Mouse (Mus musculus): ENCODE measurements around the gene Unc79. TPM values are rescaled to one million over a fixed set of nuclear protein-coding genes. Genes with fewer than 3 reads are reported as not detected.

The Unc79 gene
- polyA plus RNA-seq, 1 experiment from 2014 or later = 2.6 TPM

GRCm38 (mm10) chr12:103213591-103213990, 264.9 kb downstream of the Unc79 start:
- Histone ChIP-seq H3K27ac (ENCODE audit: low read depth, low read length) (no peak overlapping the region), H3K4me2 (no peak overlapping the region), H3K4me1 (ENCODE audit: control insufficient read depth, insufficient read depth, low read length) (no peaks in the 10 kb centered on the region), H3K9ac (ENCODE audit: low read length) (no peak overlapping the region), H3K27me3 (ENCODE audit: control insufficient read depth, insufficient read depth, low read length) (no peaks in the 10 kb centered on the region), H3K9me3 (ENCODE audit: control insufficient read depth, low read length) (no peaks in the 10 kb centered on the region), H3K4me3 (ENCODE audit: low read depth, low read length) (no peak overlapping the region), H3K36me3 (ENCODE audit: control insufficient read depth, insufficient read depth, low read length) (no peaks in the 10 kb centered on the region; the same call in 1 of the 2 replicates)
- DNase-seq (ENCODE audit: low spot score, missing footprints) = no peak
- 95% methylated on average over 2 of the region's 2 CpGs for WGBS
- no peak for ATAC-seq (ENCODE audit: low FRiP score)

GRCm38 (mm10) chr12:103214270-103214669, 265.6 kb downstream of the Unc79 start:
- Histone ChIP-seq H3K27ac (ENCODE audit: low read depth, low read length) (no peak overlapping the region), H3K36me3 (ENCODE audit: control insufficient read depth, insufficient read depth, low read length) (no peaks in the 10 kb centered on the region; the same call in 1 of the 2 replicates), H3K9me3 (ENCODE audit: control insufficient read depth, low read length) (no peaks in the 10 kb centered on the region), H3K4me3 (ENCODE audit: low read depth, low read length) (no peak overlapping the region), H3K27me3 (ENCODE audit: control insufficient read depth, insufficient read depth, low read length) (no peaks in the 10 kb centered on the region), H3K4me2 (no peak overlapping the region), H3K4me1 (ENCODE audit: control insufficient read depth, insufficient read depth, low read length) (no peaks in the 10 kb centered on the region), H3K9ac (ENCODE audit: low read length) (no peak overlapping the region)
- ATAC-seq (ENCODE audit: low FRiP score) (no peak), DNase-seq (ENCODE audit: low spot score, missing footprints) (no peak)
- 82% methylated on average over 10 of the region's 10 CpGs for WGBS

- H3K9ac ChIP-seq (ENCODE audit: low read length) = no peak overlapping the region
- 94% methylated on average over 2 of the region's 2 CpGs for WGBS
- no peak for ATAC-seq (ENCODE audit: low FRiP score)
- no peak for DNase-seq (ENCODE audit: low spot score, missing footprints)
- H3K9me3 ChIP-seq (ENCODE audit: control insufficient read depth, low read length) = no peaks in the 10 kb centered on the region
- H3K27me3 ChIP-seq (ENCODE audit: control insufficient read depth, insufficient read depth, low read length) = no peaks in the 10 kb centered on the region
- H3K36me3 ChIP-seq (ENCODE audit: control insufficient read depth, insufficient read depth, low read length) = no peaks in the 10 kb centered on the region; the same call in 1 of the 2 replicates
- H3K4me2 ChIP-seq = no peak overlapping the region
- no peak overlapping the region for H3K4me3 ChIP-seq (ENCODE audit: low read depth, low read length)
- H3K4me1 ChIP-seq (ENCODE audit: control insufficient read depth, insufficient read depth, low read length) = no peaks in the 10 kb centered on the region
- H3K27ac ChIP-seq (ENCODE audit: low read depth, low read length) = no peak overlapping the region
Measured at GRCm38 (mm10) chr12:103214797-103215196, 266.1 kb downstream of the Unc79 start.

GRCm38 (mm10) chr12:103215877-103216610, 267.4 kb downstream of the Unc79 start:
- DNase-seq (ENCODE audit: low spot score, missing footprints) = no peak
- ATAC-seq (ENCODE audit: low FRiP score) = no peak
- Histone ChIP-seq H3K9ac (ENCODE audit: low read length) (no peak overlapping the region), H3K27me3 (ENCODE audit: control insufficient read depth, insufficient read depth, low read length) (no peaks in the 10 kb centered on the region), H3K9me3 (ENCODE audit: control insufficient read depth, low read length) (no peaks in the 10 kb centered on the region), H3K36me3 (ENCODE audit: control insufficient read depth, insufficient read depth, low read length) (no peaks in the 10 kb centered on the region; the same call in 1 of the 2 replicates), H3K4me1 (ENCODE audit: control insufficient read depth, insufficient read depth, low read length) (no peaks in the 10 kb centered on the region), H3K4me3 (ENCODE audit: low read depth, low read length) (no peak overlapping the region), H3K27ac (ENCODE audit: low read depth, low read length) (no peak overlapping the region), H3K4me2 (no peak overlapping the region)
- 74% methylated on average over 6 of the region's 6 CpGs for WGBS

GRCm38 (mm10) chr12:103223671-103224070, 275.0 kb downstream of the Unc79 start:
- no peak for ATAC-seq (ENCODE audit: low FRiP score)
- 92% methylated on average over 9 of the region's 9 CpGs for WGBS
- no peaks in the 10 kb centered on the region for H3K4me1 ChIP-seq (ENCODE audit: control insufficient read depth, insufficient read depth, low read length)

GRCm38 (mm10) chr12:103226121-103226520, 277.5 kb downstream of the Unc79 start:
- H3K27ac ChIP-seq (ENCODE audit: low read depth, low read length) = no peak overlapping the region
- no peaks in the 10 kb centered on the region for H3K27me3 ChIP-seq (ENCODE audit: control insufficient read depth, insufficient read depth, low read length)
- DNase-seq (ENCODE audit: low spot score, missing footprints) = no peak
- no peak overlapping the region for H3K4me3 ChIP-seq (ENCODE audit: low read depth, low read length)
- no peaks in the 10 kb centered on the region for H3K4me1 ChIP-seq (ENCODE audit: control insufficient read depth, insufficient read depth, low read length)
- H3K4me2 ChIP-seq = no peak overlapping the region
- no peak overlapping the region for H3K9ac ChIP-seq (ENCODE audit: low read length)
- 79% methylated on average over 4 of the region's 4 CpGs for WGBS
- no peak for ATAC-seq (ENCODE audit: low FRiP score)
- H3K36me3 ChIP-seq (ENCODE audit: control insufficient read depth, insufficient read depth, low read length) = no peaks in the 10 kb centered on the region
- no peaks in the 10 kb centered on the region for H3K9me3 ChIP-seq (ENCODE audit: control insufficient read depth, low read length)

More at GRCm38 (mm10) chr12:103223671-103224070, 275.0 kb downstream of the Unc79 start:
- Histone ChIP-seq H3K4me2 (no peak overlapping the region), H3K9ac (ENCODE audit: low read length) (no peak overlapping the region), H3K27me3 (ENCODE audit: control insufficient read depth, insufficient read depth, low read length) (no peaks in the 10 kb centered on the region), H3K4me3 (ENCODE audit: low read depth, low read length) (no peak overlapping the region), H3K27ac (ENCODE audit: low read depth, low read length) (no peak overlapping the region), H3K36me3 (ENCODE audit: control insufficient read depth, insufficient read depth, low read length) (no peaks in the 10 kb centered on the region), H3K9me3 (ENCODE audit: control insufficient read depth, low read length) (no peaks in the 10 kb centered on the region)
- DNase-seq (ENCODE audit: low spot score, missing footprints) = no peak

GRCm38 (mm10) chr12:103229058-103229457, 280.4 kb downstream of the Unc79 start:
- Histone ChIP-seq H3K4me2 (no peak overlapping the region), H3K27ac (ENCODE audit: low read depth, low read length) (no peak overlapping the region), H3K9me3 (ENCODE audit: control insufficient read depth, low read length) (no peaks in the 10 kb centered on the region), H3K4me3 (ENCODE audit: low read depth, low read length) (no peak overlapping the region), H3K4me1 (ENCODE audit: control insufficient read depth, insufficient read depth, low read length) (no peaks in the 10 kb centered on the region), H3K36me3 (ENCODE audit: control insufficient read depth, insufficient read depth, low read length) (no peaks in the 10 kb centered on the region), H3K27me3 (ENCODE audit: control insufficient read depth, insufficient read depth, low read length) (no peaks in the 10 kb centered on the region), H3K9ac (ENCODE audit: low read length) (no peak overlapping the region)
- DNase-seq (ENCODE audit: low spot score, missing footprints) = no peak
- 87% methylated on average over 4 of the region's 4 CpGs for WGBS
- ATAC-seq (ENCODE audit: low FRiP score) = no peak

Small RNA genes within 50 kb of the gene (microRNA-seq; reads per million reads assigned to microRNA genes)
- not detected for gene Gm44324

Other genes with a start within 250 kb of the Unc79 start
- gene Itpk1, start 243.9 kb upstream of the Unc79 start, polyA plus RNA-seq (2014; fragmentation: Nextera tagmentation; extraction: Ambion mirVana) = 11.6 and 14.2 TPM in 2 replicates
- 40.8 and 41.4 TPM in 2 replicates for gene Moap1, start 205.2 kb upstream of the Unc79 start, polyA plus RNA-seq (2014; fragmentation: Nextera tagmentation; extraction: Ambion mirVana)
- 12.2 and 12.3 TPM in 2 replicates for gene Tmem251, start 205.1 kb upstream of the Unc79 start, polyA plus RNA-seq (2014; fragmentation: Nextera tagmentation; extraction: Ambion mirVana)
- not detected in 2 replicates for gene Gm28051, start 191.1 kb upstream of the Unc79 start, polyA plus RNA-seq (2014; fragmentation: Nextera tagmentation; extraction: Ambion mirVana)
- 47.7 and 52.6 TPM in 2 replicates for gene Gon7, start 191.1 kb upstream of the Unc79 start, polyA plus RNA-seq (2014; fragmentation: Nextera tagmentation; extraction: Ambion mirVana)
- 70.8 and 75.0 TPM in 2 replicates for gene Ubr7, start 190.9 kb upstream of the Unc79 start, polyA plus RNA-seq (2014; fragmentation: Nextera tagmentation; extraction: Ambion mirVana)
- gene Gm20604, start 190.2 kb upstream of the Unc79 start, polyA plus RNA-seq (2014; fragmentation: Nextera tagmentation; extraction: Ambion mirVana) = 36.0 and 36.5 TPM in 2 replicates
- 18.4 and 18.5 TPM in 2 replicates for gene Btbd7, start 70.4 kb upstream of the Unc79 start, polyA plus RNA-seq (2014; fragmentation: Nextera tagmentation; extraction: Ambion mirVana)
- not detected in 2 replicates for gene Cox8c, start 49.5 kb upstream of the Unc79 start, polyA plus RNA-seq (2014; fragmentation: Nextera tagmentation; extraction: Ambion mirVana)

Measured in midbrain, embryonic 11.5 days (tissue).